Mouse (Mus musculus): ENCODE data around the gene Zfp184.
"Not testable (repeated sequence)": the region's sequence is repeated elsewhere in the genome, so short reads cannot be mapped to it uniquely, and the experiment has no call there.

Gene Zfp184

DNA sequence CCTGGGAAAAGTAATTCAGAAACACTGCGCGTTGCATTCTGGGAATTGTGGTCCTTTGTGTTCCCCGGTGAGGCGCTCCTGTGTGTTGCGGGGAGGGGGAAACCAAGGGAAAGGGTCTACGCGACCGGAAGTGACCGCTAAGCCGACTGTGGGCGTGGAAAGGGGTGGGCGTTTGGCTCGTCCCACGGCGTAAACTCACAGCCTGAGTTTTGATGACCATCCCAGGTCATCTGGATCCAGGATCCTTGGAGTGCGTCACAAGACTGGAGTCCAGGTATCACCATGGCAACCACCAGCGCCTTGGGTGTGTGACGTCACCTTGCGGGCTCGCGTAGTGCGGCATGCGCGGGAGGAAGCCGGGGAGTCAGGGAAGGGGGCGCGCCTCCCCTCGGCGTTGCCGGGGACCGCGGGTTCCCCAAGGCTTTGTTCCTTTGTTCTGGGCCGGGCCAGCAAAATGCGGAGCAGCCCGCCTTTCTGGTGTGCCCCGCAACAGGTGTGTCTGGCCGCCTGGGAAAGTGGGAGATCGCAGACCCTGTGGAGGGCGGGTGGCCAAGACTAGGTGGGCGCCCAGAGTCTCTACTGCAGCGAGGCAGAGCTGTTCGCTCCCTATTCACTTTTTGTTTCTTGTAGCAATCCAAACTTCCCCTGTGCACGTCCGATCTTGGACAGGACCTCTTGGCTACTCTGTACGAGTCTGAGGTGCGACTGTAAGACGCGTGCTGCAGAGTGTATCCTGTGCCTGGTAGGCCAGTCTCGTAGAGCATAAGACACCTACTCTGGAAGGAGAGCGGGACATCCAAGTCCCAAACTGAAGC is at the start of gene Zfp184:
Zfp184 (plus strand) TSS at position 169 of the 815 bp plus-strand sequence.
- peak; percentile 76 to 83 for DNase-seq (ENCODE audit: low read depth in 2 of 2, low spot score in 2 of 2)

GRCm38 (mm10) chr13:21896549-21897244 is 48.2 kb upstream of the Zfp184 start:
- DNase-seq (ENCODE audit: low read depth in 2 of 2, low spot score in 2 of 2): no peak

GRCm38 (mm10) chr13:21897245-21897634 is 47.7 kb upstream of the Zfp184 start:
- no peak for DNase-seq (ENCODE audit: low read depth in 2 of 2, low spot score in 2 of 2)

DNA sequence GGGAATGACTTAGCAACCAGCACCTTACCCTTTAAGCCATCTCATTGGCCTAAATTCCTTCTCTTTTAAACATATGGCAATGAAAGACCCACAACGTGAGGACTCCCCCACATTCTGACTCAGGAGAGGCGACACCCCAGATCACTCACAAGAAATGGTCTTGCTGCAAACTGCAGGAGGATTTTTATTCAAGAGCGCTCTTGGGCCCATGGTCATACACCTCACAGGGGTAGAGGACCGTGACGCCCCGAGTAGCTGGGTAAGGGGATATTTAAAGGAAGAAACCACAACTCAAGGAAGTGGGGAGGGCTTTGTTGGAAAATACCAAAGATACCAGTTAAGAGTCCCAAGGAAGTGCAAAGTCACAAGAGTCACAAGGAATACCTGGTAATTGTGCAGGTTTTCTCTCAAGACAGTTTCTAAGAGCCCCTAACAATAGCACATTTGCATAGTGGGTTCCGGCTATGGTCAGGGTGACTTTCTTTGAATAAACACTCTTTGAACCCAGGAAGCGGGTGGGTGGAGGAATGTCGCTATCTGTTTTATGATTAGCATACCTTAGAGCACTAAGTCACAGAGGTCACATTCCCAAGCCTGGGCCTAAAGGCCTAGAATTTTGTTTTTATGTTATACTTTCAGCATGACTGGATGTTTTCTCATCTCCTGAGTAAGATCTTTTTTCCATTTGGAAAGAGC is 43.9 kb upstream of the Zfp184 start:
- DNase-seq (ENCODE audit: low read depth in 2 of 2, low spot score in 2 of 2): not testable (repeated sequence)

- DNase-seq (ENCODE audit: low read depth in 2 of 2, low spot score in 2 of 2): no peak
These were observed 41.4 kb upstream of the Zfp184 start for GRCm38 (mm10) chr13:21903500-21903899.

DNA sequence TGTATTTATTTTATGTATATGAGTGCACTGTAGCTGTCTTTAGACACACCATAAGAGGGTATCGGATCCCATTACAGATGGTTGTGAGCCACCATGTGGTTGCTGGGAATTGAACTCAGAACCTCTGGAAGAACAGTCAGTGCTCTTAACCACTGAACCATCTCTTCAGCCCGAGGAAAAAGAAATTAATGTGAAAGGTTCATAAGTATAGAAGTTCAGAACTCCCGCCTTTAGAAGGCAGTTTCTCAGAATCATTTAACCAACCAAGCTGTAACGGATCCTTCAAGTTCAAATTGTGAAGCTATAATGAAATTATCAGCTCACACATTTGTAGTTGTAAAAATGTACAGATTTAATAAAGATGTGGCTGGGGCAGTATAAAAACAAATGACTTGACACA is 40.8 kb upstream of the Zfp184 start:
- DNase-seq (ENCODE audit: low read depth in 2 of 2, low spot score in 2 of 2): not testable (repeated sequence)

DNA sequence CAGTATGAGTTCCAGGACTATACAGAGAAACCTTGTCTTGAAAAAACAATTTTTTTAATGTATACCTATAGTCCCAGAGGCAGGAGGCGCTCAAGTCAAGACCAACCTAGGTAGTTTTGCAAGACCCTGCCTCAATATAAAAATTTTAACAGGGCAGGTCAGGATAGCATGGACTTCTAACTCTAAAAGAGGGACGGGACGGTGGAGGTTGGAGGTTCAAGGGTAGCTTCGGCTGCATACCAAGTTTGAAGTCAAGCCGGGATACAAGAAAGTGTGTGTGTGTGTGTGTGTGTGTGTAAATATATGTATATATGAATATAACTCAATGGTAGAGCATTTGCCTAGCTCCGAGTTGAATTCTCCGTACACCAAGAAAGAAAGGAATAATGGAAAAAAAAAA is 38.6 kb upstream of the Zfp184 start:
- DNase-seq (ENCODE audit: low read depth in 2 of 2, low spot score in 2 of 2): no peak

DNA sequence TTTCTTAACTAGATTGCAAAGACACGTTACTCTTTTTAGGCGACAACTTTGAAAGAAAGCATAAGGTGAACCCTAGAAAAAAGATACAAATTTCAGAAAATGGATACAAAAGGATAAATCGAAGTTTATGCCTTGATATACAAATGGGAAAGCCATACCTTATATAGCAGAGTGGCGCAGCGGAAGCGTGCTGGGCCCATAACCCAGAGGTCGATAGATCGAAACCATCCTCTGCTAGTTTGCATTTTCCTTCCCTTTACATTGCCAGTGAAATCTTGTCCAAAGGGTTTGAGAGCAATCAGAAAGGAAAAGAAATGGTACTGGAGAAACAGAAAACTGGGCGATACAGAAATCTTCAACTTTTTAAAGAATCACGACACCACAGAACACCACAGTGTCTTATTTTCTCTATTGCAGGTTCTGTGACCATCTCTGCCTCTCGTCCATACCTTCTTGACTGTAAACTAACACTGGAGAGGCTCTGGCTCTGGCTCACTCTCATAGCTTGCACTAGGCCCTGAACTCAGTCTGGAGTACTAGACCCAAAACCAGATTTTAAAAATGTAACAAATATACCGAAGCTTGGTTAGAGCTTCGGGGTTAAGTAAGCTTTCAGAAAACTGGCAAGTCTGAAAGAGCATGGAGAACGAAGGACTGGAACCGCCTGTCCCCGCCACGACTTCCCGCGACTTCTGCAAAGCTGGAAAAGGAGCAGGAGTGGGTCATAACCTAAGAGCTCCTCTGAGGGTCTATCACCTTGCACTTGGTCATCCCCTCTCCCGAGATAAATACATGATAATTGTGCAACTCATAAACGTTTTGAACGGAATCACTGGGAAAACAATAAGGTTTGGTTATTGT is 37.7 kb upstream of the Zfp184 start:
- no peak for DNase-seq (ENCODE audit: low read depth in 2 of 2, low spot score in 2 of 2)

- not testable (repeated sequence) for DNase-seq (ENCODE audit: low read depth in 2 of 2, low spot score in 2 of 2)
These were observed 37.1 kb upstream of the Zfp184 start for GRCm38 (mm10) chr13:21907807-21908155.

DNA sequence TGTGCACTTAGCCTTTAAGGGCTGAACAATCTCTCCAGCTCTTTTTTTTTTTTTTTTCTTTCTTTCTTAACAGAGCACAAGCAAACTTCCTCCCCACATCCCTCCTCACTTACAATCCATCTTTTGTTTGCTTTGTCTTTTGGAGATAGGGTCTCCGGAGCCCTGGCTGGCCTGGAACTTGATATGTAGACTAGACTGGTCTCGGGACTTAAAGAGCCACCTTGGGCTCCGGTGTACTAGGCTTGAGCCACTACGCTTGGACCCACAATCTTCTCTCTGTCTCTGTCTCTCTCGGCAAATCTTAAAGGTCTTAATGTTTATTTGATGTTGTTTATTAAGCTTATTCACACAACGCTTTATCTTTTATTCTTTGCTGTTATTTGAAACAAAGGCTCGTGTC is 34.2 kb upstream of the Zfp184 start:
- DNase-seq (ENCODE audit: low read depth in 2 of 2, low spot score in 2 of 2): no peak

DNA sequence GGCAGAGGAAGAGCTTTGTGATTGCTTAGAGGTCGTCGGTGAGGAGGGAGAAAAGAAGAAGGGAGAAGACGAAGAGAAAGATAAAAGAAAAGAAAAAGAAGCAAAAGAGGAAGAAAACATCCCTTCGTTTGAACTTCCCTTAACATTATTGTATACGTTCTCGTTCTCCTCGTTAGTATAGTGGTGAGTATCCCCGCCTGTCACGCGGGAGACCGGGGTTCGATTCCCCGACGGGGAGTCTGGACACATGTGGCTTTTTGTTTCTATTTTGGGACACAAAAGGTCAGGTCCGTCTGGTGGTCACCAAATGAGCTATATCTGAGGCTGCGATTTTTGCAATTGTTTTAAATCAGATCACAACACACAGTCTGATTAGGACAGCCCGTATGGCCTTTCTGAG is 33.7 kb upstream of the Zfp184 start:
- no peak for DNase-seq (ENCODE audit: low read depth in 2 of 2, low spot score in 2 of 2)

GRCm38 (mm10) chr13:21913854-21914253 is 31.0 kb upstream of the Zfp184 start:
- no peak for DNase-seq (ENCODE audit: low read depth in 2 of 2, low spot score in 2 of 2)

DNA sequence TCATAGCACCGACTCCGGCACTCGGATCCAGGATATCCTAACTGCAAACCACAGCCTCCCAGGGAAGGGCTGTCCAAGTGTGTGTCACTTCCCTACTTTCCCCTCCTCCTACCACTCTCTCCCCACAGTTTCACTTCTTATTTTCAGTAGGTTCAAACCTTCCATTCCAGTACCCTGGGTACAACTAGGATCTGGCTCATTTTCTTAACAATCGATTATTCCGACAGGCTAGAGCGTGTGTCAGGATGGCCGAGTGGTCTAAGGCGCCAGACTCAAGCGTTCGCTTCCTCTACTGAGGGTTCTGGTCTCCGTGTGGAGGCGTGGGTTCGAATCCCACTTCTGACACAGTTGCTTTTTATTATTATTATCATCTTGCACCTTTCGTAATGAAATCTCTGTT is 30.3 kb upstream of the Zfp184 start:
- peak in 1 of 2 experiments; percentile 26 for DNase-seq (ENCODE audit: low read depth in 2 of 2, low spot score in 2 of 2)

DNA sequence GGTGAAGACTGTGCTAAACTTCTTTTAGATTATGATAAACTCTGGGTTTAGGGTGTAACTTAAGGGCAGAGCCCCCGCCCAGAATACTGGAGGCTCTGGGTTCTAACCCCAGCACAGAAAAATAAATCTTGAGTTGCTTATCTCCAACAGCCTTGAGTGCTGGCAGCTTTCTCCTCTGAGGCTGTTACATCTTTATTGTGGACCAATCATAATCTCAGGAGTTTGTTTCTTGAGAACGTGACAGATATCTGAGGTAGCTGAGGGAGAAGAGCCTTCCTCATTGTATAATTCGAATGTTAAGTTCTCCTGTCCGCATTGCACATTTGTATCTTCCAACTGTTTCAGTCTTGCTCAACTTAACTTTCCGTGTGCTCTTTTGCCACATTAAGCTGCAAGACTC is 29.4 kb upstream of the Zfp184 start:
- DNase-seq (ENCODE audit: low read depth in 2 of 2, low spot score in 2 of 2): no peak

DNA sequence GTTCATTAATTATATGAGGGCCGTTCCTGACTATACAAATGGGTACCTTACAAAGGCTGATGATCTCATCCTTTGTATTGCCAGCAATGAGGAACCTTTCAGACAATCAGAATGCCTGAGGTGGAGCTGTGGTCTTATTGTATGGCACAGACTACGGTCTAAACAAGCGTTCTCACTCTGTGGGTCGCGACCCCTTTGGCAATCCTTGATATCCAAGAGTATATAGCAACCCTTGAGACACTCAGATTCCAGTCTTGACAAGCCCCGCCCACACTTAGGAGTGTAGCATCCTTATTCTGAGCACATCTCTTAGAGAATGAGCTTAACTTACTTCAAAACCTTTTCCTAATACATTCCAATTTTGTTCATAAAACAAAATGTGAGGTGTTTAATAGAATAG is 28.8 kb upstream of the Zfp184 start:
- no peak for DNase-seq (ENCODE audit: low read depth in 2 of 2, low spot score in 2 of 2)

GRCm38 (mm10) chr13:21917040-21917439 is 27.9 kb upstream of the Zfp184 start:
- peak in 1 of 2 experiments; percentile 47 for DNase-seq (ENCODE audit: low read depth in 2 of 2, low spot score in 2 of 2)

DNA sequence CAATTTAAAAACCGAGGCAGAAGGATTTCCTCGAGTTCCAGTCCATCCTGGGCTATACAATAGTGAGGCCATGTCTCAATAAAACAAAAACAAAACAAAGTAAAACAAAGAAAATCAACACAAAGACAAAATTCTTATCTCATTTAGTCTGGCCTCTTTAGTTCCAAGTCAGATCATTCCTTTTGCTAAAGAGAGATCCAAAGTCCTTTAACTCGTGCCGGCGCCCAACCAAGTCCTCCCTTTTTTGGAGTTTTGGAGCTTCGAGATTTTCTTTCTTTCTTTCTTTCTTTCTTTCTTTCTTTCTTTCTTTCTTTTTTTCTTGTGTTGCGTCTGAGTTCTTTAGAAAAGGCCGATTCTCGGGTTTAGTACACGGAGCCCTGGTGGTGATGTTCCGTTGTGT is 27.4 kb upstream of the Zfp184 start:
- DNase-seq (ENCODE audit: low read depth in 2 of 2, low spot score in 2 of 2): no peak

GRCm38 (mm10) chr13:21917992-21918391 is 26.9 kb upstream of the Zfp184 start:
- no peak for DNase-seq (ENCODE audit: low read depth in 2 of 2, low spot score in 2 of 2)

DNA sequence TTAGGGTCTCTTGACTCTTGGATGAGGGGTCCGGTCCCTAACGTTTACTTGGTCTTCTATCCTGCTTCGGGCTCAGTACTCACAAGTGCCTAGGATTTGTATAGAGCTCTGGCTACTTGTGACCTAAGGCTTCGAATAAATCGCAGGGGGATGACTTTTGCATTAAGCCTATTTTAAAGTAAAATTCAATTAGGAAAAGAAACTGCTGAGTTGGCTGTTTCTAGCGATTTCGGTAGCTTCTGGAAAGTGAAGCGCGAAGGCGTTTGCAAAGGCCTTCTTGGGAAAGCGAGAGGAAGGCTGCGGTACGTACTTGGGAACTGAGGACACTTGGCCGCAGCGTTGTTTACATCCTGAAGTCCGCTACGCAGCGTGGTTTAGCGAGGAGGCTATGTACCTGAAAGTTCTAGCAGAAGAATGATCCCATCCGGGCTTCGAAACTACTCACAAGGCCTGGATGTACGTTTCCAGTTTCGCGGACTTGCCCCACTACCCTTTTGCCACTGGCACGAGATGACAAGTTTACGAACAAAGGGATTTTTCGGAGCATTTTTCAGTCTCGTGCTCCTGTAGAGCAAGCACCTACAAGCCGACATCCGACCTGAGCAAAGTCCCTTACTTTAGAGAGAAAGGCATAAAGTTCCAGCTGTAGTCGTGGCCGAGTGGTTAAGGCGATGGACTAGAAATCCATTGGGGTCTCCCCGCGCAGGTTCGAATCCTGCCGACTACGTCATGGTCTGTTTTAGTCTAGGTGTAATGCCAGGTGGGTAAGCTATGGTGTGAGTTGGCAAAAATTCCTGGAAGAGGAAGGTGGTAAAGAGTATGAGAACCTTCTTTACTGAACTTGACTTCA is 26.1 kb upstream of the Zfp184 start:
- peak; percentile 72 to 79 for DNase-seq (ENCODE audit: low read depth in 2 of 2, low spot score in 2 of 2)

- no peak for DNase-seq (ENCODE audit: low read depth in 2 of 2, low spot score in 2 of 2)
These were observed 25.0 kb upstream of the Zfp184 start for GRCm38 (mm10) chr13:21919836-21920431.
